Mouse (Mus musculus) kidney, adult 2 months (tissue): ENCODE measurements around the gene Cirbp.

Experiments
- CTCF ChIP-seq: fragments of 200-500 bp; conservative IDR thresholded peaks from 2 replicates; pipeline ENCODE4 v1.5.1; 2011; ENCODE audit warnings: low read depth, mild to moderate bottlenecking, control low read depth, low read length, moderate library complexity, mixed read lengths; ENCODE audit not compliant: insufficient read depth, insufficient read length
- POLR2A ChIP-seq: fragments of 200-500 bp; IDR thresholded peaks from one replicate; pipeline ENCODE4 v1.6.1; 2011; ENCODE audit warnings: low read depth, low read length, control low read depth

DNA sequence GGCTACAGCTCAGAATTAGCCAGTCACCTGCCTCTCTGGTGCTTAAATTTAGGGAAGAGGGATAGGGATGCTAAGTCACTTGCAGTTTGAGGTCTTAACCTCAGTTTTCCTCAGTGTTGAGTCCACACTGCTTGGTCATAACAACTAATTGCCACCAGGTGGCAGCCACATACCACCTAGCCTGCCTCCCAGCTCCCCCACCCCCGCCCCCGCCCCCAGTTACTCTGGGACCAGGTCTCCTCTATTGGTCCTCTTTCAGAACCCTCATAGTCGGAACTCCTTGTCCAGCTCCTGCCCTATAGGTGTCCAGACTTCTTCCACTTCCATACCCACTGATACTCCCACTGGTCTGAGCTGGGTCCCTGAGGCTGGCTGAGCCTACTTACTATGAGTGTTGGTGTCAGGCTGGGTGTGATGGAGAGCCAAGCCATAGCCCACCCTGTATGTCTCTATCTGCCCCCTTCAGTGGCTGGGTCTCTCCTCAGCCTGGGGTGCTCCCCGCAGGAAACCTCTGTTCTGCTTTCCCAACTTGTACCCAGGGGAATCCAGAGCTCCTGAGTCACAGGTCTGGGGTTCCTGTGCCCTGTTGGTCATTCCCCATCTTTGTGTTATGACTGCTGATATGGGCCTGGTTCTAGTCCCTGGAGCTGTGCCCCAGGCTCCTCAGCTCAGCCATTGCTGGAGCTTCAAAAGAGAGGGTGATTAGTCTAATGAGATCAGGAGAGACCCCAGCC lies 9.9 kb downstream of the Cirbp start:
- TF ChIP-seq CTCF (peak; percentile 68), POLR2A (no peak)
